Comparison of ENCODE assay signal across 12 mouse cellular contexts in genomic region chr8:125156863-125157640, GRCm38 (mm10).
DNase-seq lines count a peak whose midpoint lies in the region; ATAC-seq and TF ChIP-seq lines count a peak whose summit lies in the region.
"Had no signal": no experiment of that assay in that cellular context is flagged by ENCODE, and none has a peak within 500 bp of the region (broad histone marks: within the 10 kb centered on the region; RNA-seq: fewer than 3 reads in every experiment).

No protein-coding gene starts in this region.

- no peaks in the 10 kb centered on the region for H3K27me3 ChIP-seq in forebrain, embryonic 11.5 days (ENCODE audit: control insufficient read depth, insufficient read depth, low read length)
- no peaks in the 10 kb centered on the region for H3K27me3 ChIP-seq in forebrain, embryonic 15.5 days
- peaks cover 30% of the 10 kb centered on the region for H3K27me3 ChIP-seq in kidney, embryonic 16.5 days (ENCODE audit: insufficient read depth, low read length)

- no peaks in the 10 kb centered on the region for H3K36me3 ChIP-seq in forebrain, embryonic 11.5 days (ENCODE audit: control insufficient read depth, insufficient read depth, low read length)
- H3K36me3 ChIP-seq in forebrain, embryonic 15.5 days: no peaks in the 10 kb centered on the region
- no peaks in the 10 kb centered on the region for H3K36me3 ChIP-seq in kidney, embryonic 16.5 days (ENCODE audit: insufficient read depth, low read length)

- WGBS in forebrain, embryonic 11.5 days: 60% methylated on average over 20 of the region's 20 CpGs
- 22% methylated on average over 20 of the region's 20 CpGs for WGBS in forebrain, embryonic 15.5 days
- 11% methylated on average over 20 of the region's 20 CpGs for WGBS in kidney, embryonic 16.5 days

- intact Hi-C loops in left cerebral cortex, adult 2 months (cut with DNase I): no loop called here

- no peak for TF ChIP-seq CTCF in left cerebral cortex, adult 2 months (IDR thresholded peaks at IDR 0.05)

- no peak for ATAC-seq in forebrain, embryonic 11.5 days (replicated peaks; ENCODE audit: low FRiP score)
- ATAC-seq in forebrain, embryonic 15.5 days (replicated peaks): no peak
- peak; percentile 91 for ATAC-seq in kidney, embryonic 16.5 days (ENCODE audit: low FRiP score, low TSS enrichment)

- no peaks in the 10 kb centered on the region; the same call in 1 of the 2 replicates for H3K4me1 ChIP-seq in forebrain, embryonic 11.5 days (replicated peaks; ENCODE audit: control insufficient read depth, insufficient read depth, low read length)
- H3K4me1 ChIP-seq in forebrain, embryonic 15.5 days: no peaks in the 10 kb centered on the region; the same call in 1 of the 2 replicates
- H3K4me1 ChIP-seq in kidney, embryonic 16.5 days (ENCODE audit: insufficient read depth, low read length): peaks cover 12% of the 10 kb centered on the region

- DNase-seq in forebrain, embryonic 11.5 days (ENCODE audit: low spot score): peak; percentile 66
- peak; percentile 60 for DNase-seq in embryo, embryonic 11 days
- DNase-seq in mesoderm, embryonic 11.5 days (ENCODE audit: low read depth, low spot score): peak; percentile 77
- no peak for DNase-seq in spleen, adult 12 weeks (ENCODE audit: low spot score)
- DNase-seq in gastrocnemius, adult 8-10 months (ENCODE audit: low spot score in 2 of 2): no peak
- DNase-seq in left cerebral cortex, adult 2 months (ENCODE audit: extremely low spot score in 1 of 2, low spot score in 2 of 2): no peak
- DNase-seq: heart, adult 2 months; heart, postnatal 4 days; right cerebral cortex, postnatal 25 days had no signal

- H3K4me3 ChIP-seq in forebrain, embryonic 11.5 days (ENCODE audit: low read depth, low read length): no peak overlapping the region
- no peak overlapping the region for H3K4me3 ChIP-seq in forebrain, embryonic 15.5 days
- no peak overlapping the region for H3K4me3 ChIP-seq in kidney, embryonic 16.5 days (ENCODE audit: low read length)
- H3K4me3 ChIP-seq in left cerebral cortex, adult 2 months: no peak overlapping the region
- H3K4me3 ChIP-seq: heart, adult 2 months had no signal

- H3K9ac ChIP-seq in forebrain, embryonic 11.5 days (ENCODE audit: low read length): no peak overlapping the region
- H3K9ac ChIP-seq in forebrain, embryonic 15.5 days (replicated peaks): no peak overlapping the region
- no peak overlapping the region for H3K9ac ChIP-seq in kidney, embryonic 16.5 days (replicated peaks; ENCODE audit: low read length)
- H3K9ac ChIP-seq: liver, embryonic 14.5 days had no signal

- no peak overlapping the region for H3K4me2 ChIP-seq in forebrain, embryonic 11.5 days (ENCODE audit: low read depth, low read length, severe bottlenecking)
- H3K4me2 ChIP-seq in forebrain, embryonic 15.5 days (replicated peaks): no peak overlapping the region
- no peak overlapping the region for H3K4me2 ChIP-seq in kidney, embryonic 16.5 days (replicated peaks; ENCODE audit: low read depth, low read length)

- H3K27ac ChIP-seq in forebrain, embryonic 11.5 days (ENCODE audit: low read depth, low read length): no peak overlapping the region
- H3K27ac ChIP-seq in forebrain, embryonic 15.5 days (replicated peaks): no peak overlapping the region
- H3K27ac ChIP-seq in kidney, embryonic 16.5 days (ENCODE audit: low read length): no peak overlapping the region
- no peak overlapping the region for H3K27ac ChIP-seq in left cerebral cortex, adult 2 months
- H3K27ac ChIP-seq: heart, adult 2 months; liver, embryonic 14.5 days had no signal

- no peaks in the 10 kb centered on the region for H3K9me3 ChIP-seq in forebrain, embryonic 11.5 days (ENCODE audit: control insufficient read depth, low read length)
- H3K9me3 ChIP-seq in forebrain, embryonic 15.5 days: no peaks in the 10 kb centered on the region
- H3K9me3 ChIP-seq in kidney, embryonic 16.5 days (ENCODE audit: low read length): no peaks in the 10 kb centered on the region

Comparison
In these comparisons a context has a peak if more than half of its experiments do, and no peak if none do; other contexts are left out.
1. DNase-seq: peak in forebrain, embryonic 11.5 days (single experiment), embryo, embryonic 11 days (single experiment) and mesoderm, embryonic 11.5 days (single experiment); none in spleen, adult 12 weeks (single experiment), gastrocnemius, adult 8-10 months (0 of 2) and left cerebral cortex, adult 2 months (0 of 2).